Mouse (Mus musculus) limb, embryonic 11.5 days (tissue): Measurements from ENCODE around the gene Rab33b. TPM values are rescaled to one million over a fixed set of nuclear protein-coding genes. Genes with fewer than 3 reads are reported as not detected.
"Not testable (repeated sequence)": the region's sequence is repeated elsewhere in the genome, so short reads cannot be mapped to it uniquely, and the experiment has no call there.

Experiments used
- ATAC-seq: fragments of 200-750 bp; cut with Nextera tagmentation; 2 replicates; pipeline ENCODE4 v1.8.0; 2017; ENCODE audit warnings: low read depth; ENCODE audit not compliant: insufficient number of reproducible peaks, low FRiP score, low TSS enrichment
- DNase-seq: peaks from one replicate; pipeline ENCODE4 v3.0.0-alpha.2; 2015; ENCODE audit warnings: low spot score
- H3K27ac ChIP-seq: fragments of 300-500 bp; sonication (generic); replicated peaks from 2 replicates; pipeline ENCODE4 v1.5.1; 2014; ENCODE audit warnings: low read depth, mild to moderate bottlenecking, low read length
- H3K27me3 ChIP-seq: fragments of 300-500 bp; sonication (generic); 2 replicates; pipeline ENCODE4 v1.6.1; 2014; ENCODE audit warnings: mild to moderate bottlenecking, low read length, mixed read lengths; ENCODE audit not compliant: control insufficient read depth, insufficient read depth
- H3K36me3 ChIP-seq: fragments of 300-500 bp; sonication (generic); 2 replicates; pipeline ENCODE4 v1.6.1; 2014; ENCODE audit warnings: mild to moderate bottlenecking, low read length, moderate library complexity, mixed read lengths; ENCODE audit not compliant: control insufficient read depth, insufficient read depth
- H3K4me1 ChIP-seq: fragments of 300-500 bp; sonication (generic); 2 replicates; pipeline ENCODE4 v1.6.1; 2014; ENCODE audit warnings: low read length, mixed read lengths; ENCODE audit not compliant: control insufficient read depth, insufficient read depth
- H3K4me2 ChIP-seq: fragments of 300-500 bp; sonication (generic); 2 replicates; pipeline ENCODE4 v1.6.1; 2014; ENCODE audit warnings: low read depth, mild to moderate bottlenecking, moderate library complexity; ENCODE audit not compliant: severe bottlenecking
- H3K4me3 ChIP-seq: fragments of 300-500 bp; sonication (generic); 2 replicates; pipeline ENCODE4 v1.5.1; 2014; ENCODE audit warnings: low read depth, low read length
- H3K9ac ChIP-seq: fragments of 300-500 bp; sonication (generic); 2 replicates; pipeline ENCODE4 v1.6.1; 2014; ENCODE audit warnings: mild to moderate bottlenecking, low read length
- H3K9me3 ChIP-seq: fragments of 300-500 bp; sonication (generic); 2 replicates; pipeline ENCODE4 v1.6.1; 2016; ENCODE audit warnings: low read length; ENCODE audit not compliant: control insufficient read depth
- WGBS: fragments of 180-500 bp; shearing (Covaris S2); extraction: QIAGEN DNeasy Blood & Tissue Kit; methylation state at CpG from one replicate; pipeline ENCODE4 v1.1.7; 2014; 5-methylcytosine and 5-hydroxymethylcytosine counted together
- polyA plus RNA-seq: library from polyadenylated mRNA; unstranded; fragments of >200 nt; fragmentation: Nextera tagmentation; extraction: Ambion mirVana; gene quantifications from 2 replicates; pipeline ENCODE4 v1.2.1, GENCODE M21; 2014

Gene Rab33b
- 15.0 and 16.9 TPM in 2 replicates for polyA plus RNA-seq

DNA sequence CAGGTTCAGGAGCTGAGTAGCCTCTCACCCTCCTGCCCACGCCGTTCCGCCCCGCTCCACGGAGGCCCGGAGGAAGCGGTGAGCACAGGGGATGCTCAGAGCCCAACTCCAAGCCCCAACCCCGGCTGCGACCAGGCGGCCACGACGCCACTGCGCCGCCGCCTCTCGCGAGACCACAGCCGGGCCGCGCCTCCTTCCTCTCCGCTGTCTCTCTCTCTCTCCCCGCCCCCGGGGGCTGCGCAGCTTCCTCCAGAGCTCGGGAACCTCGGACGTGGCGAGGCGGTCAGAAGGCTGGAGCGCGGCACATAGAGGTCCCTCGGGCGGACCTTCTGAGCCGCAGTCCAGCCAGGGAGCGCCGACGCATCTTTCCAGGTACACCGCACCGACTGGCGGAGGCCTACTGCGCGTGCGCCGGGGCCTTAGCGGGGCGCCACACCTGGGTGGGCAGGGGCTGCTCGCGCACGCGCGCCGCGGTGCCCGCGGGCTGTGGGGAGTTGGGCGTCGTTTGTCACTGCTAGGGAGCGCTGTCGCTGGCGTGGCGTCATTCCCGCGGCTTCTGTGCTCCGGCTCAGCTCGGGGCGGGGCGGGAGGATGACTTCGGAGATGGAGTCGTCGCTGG is at the start of gene Rab33b:
Gene Rab33b, plus strand, starts transcription at position 180 of the 619 bp plus-strand sequence.
- Histone ChIP-seq H3K4me2 (peak within 1 kb of the TSS; percentile 80), H3K4me1 (0 out of 2 replicates have a peak, but pooled peaks cover 3% of the 10 kb centered on the region), H3K4me3 (peak within 1 kb of the TSS; percentile 80), H3K9ac (peak within 1 kb of the TSS; percentile 93), H3K27me3 (no peaks in the 10 kb centered on the region), H3K9me3 (no peaks in the 10 kb centered on the region), H3K27ac (peak within 1 kb of the TSS; percentile 89), H3K36me3 (no peaks in the 10 kb centered on the region)
- DNase-seq (peak; percentile 97), ATAC-seq (peak; percentile 96)
- WGBS: under 1% methylated on average over 70 of the region's 70 CpGs

DNA sequence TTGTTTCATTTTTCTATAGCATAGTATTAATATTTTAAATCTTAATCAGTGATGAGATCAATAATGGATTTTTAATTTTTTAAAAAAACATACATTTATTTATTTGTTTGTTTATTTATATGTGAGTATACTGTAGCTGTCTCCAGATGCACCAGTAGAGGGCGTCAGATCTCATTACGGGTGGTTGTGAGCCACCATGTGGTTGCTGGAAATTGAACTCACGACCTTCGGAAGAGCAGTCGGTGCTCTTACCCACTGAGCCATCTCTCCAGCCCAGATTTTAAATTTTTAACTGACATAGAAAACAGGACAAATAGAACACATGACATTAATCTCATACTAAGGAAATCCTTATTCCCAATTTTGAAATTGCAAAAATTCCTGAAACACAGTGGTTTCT is 49.4 kb upstream of the Rab33b start:
- H3K9ac ChIP-seq, H3K4me2 ChIP-seq, H3K36me3 ChIP-seq, H3K9me3 ChIP-seq, H3K27ac ChIP-seq, H3K4me3 ChIP-seq, ATAC-seq, H3K4me1 ChIP-seq, H3K27me3 ChIP-seq, DNase-seq: not testable (repeated sequence)
- 86% methylated on average over 5 of the region's 5 CpGs for WGBS

DNA sequence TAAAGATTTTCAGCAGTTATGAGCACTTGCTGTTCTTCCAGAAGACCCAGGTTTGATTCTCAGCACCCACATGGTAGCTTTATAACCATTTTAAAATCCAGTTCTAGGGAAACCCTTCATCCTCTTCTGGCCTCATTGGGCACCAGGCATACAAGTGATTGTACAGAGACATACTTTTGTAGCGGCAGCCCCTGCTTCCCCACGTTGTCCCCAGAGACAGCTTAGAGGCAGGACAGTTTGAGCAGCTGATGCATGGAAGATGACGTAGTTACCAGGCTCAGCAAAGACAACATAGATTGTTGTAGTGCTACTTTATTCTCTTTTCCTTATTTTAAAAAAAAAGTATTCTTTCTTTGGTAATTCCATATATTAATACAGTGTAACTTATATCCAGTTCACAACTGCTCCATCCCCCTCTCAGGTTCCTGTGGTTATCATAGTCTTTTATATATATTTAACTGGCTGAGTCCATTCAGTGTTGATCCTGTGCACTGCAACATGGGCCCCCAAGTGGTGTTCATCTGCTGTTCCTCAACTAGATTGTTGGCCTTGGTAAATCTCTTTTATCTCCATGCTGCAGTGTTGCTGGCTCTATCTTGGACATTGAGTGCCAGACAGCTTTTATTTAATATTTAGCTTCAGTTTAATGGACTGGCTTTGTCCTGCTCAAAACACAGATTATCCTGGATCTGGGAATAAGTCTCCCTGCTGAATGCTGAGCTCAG is 48.7 kb upstream of the Rab33b start:
- H3K4me1 ChIP-seq: no peaks in the 10 kb centered on the region
- no peaks in the 10 kb centered on the region for H3K9me3 ChIP-seq
- H3K36me3 ChIP-seq: peaks cover 2% of the 10 kb centered on the region; the same call in 1 of the 2 replicates
- ATAC-seq (no peak), DNase-seq (no peak)
- no peak overlapping the region for H3K9ac ChIP-seq
- no peak overlapping the region for H3K4me3 ChIP-seq
- H3K27ac ChIP-seq: no peak overlapping the region
- 95% methylated on average over 3 of the region's 3 CpGs for WGBS
- no peak overlapping the region for H3K4me2 ChIP-seq
- no peaks in the 10 kb centered on the region for H3K27me3 ChIP-seq

DNA sequence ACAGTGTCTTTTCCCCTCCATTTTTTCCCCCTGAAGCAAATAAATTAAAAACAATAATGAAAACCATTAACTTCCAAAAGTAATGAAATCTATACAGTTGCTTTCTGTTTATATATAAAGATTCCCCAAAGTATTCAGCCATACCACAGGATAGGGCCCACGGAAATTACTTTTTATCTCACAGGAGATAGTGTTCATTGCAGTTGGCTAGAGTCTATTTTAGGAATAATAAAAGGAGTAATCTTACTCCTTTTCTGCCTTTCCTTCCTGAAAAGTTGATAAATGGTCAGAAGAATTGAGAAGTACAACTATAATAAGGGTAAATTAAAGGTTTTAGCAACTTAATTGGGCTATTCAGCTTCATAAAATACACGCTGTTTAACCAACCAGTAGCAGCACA is 15.2 kb upstream of the Rab33b start:
- no peaks in the 10 kb centered on the region for H3K4me1 ChIP-seq
- peaks cover 18% of the 10 kb centered on the region for H3K36me3 ChIP-seq
- no peak overlapping the region for H3K4me3 ChIP-seq
- no peak overlapping the region for H3K4me2 ChIP-seq
- no peak for ATAC-seq
- H3K9me3 ChIP-seq: no peaks in the 10 kb centered on the region
- H3K9ac ChIP-seq: no peak overlapping the region
- 87% methylated on average over 2 of the region's 2 CpGs for WGBS
- DNase-seq: no peak
- no peaks in the 10 kb centered on the region for H3K27me3 ChIP-seq
- H3K27ac ChIP-seq: no peak overlapping the region

DNA sequence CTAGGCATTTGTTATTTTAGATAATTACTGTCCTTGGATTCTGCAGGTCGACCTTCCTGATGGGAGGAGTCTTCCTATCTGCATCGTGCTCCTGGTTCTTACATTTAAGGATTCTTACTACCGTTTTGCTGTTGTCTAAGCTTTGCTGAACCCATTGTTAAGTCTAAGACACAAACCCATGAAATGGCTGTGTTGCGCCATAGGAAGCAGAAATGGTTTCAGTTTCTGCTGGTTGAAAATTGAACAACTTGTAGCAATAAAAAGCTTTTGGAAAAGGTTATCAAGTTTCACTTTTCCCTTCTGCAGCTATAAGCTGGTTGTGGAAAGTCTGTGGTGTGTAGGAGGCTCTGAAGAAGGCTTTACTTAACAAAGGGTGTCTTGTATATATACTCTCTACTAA is 8.0 kb upstream of the Rab33b start:
- ATAC-seq: no peak
- DNase-seq: no peak
- Histone ChIP-seq H3K4me3 (no peak overlapping the region), H3K9me3 (no peaks in the 10 kb centered on the region), H3K27ac (no peak overlapping the region), H3K27me3 (no peaks in the 10 kb centered on the region), H3K9ac (no peak overlapping the region), H3K4me1 (no peaks in the 10 kb centered on the region), H3K36me3 (peaks cover 4% of the 10 kb centered on the region), H3K4me2 (no peak overlapping the region)
- 79% methylated on average over 4 of the region's 4 CpGs for WGBS

DNA sequence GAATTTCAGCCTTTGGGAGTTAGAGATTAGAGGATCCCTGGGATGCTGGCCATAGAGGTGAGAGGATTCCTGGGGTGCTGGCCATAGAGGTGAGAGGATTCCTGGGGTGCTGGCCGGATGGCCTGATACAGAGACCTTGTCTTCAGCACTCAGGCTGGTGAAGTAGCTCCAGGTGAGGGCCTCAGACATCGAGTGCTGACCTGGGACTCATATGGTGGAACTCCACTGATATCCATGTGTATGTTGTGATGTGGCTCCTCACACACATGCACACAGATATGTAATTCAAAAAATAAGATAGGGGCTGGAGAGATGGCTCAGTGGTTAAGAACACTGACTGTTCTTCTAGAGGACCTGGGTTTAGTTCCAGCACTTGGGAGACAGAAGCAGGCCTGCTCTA is 3.8 kb upstream of the Rab33b start:
- H3K9ac ChIP-seq: no peak overlapping the region
- 36% methylated on average over 2 of the region's 2 CpGs for WGBS
- no peak for DNase-seq
- H3K4me3 ChIP-seq: no peak overlapping the region
- no peaks in the 10 kb centered on the region for H3K36me3 ChIP-seq
- no peaks in the 10 kb centered on the region for H3K27me3 ChIP-seq
- no peaks in the 10 kb centered on the region for H3K4me1 ChIP-seq
- no peak overlapping the region for H3K27ac ChIP-seq
- H3K9me3 ChIP-seq: no peaks in the 10 kb centered on the region
- no peak overlapping the region for H3K4me2 ChIP-seq
- ATAC-seq: no peak

DNA sequence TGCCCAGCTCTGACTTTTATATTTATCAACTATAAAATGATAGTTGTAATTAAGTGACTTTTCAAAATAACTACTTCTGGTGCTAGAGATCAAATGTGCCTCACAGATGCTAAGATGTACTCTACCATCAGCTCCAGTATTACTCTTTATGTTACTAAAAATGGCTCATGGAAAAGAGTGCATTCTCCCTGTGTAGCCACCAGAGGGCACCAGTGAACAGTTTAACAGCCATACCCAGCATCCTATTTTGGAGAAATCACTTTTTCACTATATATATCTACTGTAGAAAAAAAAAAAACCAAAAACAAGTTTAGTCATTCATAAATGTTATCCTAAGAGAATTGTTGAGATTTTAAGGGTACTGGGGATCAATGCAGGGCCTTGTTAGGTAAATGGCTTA is 2.7 kb upstream of the Rab33b start:
- no peak overlapping the region for H3K4me2 ChIP-seq
- no peak overlapping the region for H3K9ac ChIP-seq
- H3K9me3 ChIP-seq: no peaks in the 10 kb centered on the region
- no peak overlapping the region for H3K4me3 ChIP-seq
- no peak overlapping the region for H3K27ac ChIP-seq
- H3K4me1 ChIP-seq: 0 out of 2 replicates have a peak, but pooled peaks cover 3% of the 10 kb centered on the region
- ATAC-seq (no peak), DNase-seq (peak; percentile 76)
- no peaks in the 10 kb centered on the region for H3K27me3 ChIP-seq
- H3K36me3 ChIP-seq: no peaks in the 10 kb centered on the region

DNA sequence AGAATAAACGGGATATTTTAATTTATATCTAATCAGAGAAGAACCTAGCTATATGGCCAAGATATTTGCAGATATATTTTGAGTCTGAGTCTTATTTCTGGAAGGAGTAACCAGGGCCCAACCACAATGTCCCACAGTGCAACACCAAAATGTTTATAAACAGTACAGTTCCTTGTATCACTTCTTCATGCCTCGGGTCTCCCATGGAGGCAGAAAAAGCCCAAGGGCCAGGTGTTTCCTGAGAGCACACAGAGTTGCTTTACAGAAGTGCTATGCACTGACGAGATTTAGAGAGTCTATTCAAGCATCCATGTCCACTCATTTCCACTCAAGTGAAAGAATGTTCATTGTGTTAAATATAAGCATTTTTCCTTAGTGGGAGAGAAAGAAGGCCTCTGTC is 1.8 kb upstream of the Rab33b start:
- Histone ChIP-seq H3K4me3 (no peak overlapping the region), H3K27me3 (no peaks in the 10 kb centered on the region), H3K4me1 (0 out of 2 replicates have a peak, but pooled peaks cover 3% of the 10 kb centered on the region), H3K4me2 (no peak overlapping the region), H3K27ac (no peak overlapping the region), H3K9ac (no peak overlapping the region), H3K9me3 (no peaks in the 10 kb centered on the region), H3K36me3 (no peaks in the 10 kb centered on the region)
- DNase-seq (no peak), ATAC-seq (no peak)
- 62% methylated on average over 3 of the region's 3 CpGs for whole genome bisulfite sequencing
